Mouse (Mus musculus) MEL (cell line): Measurements from ENCODE around the gene Malsu1. TPM values are rescaled to one million over a fixed set of nuclear protein-coding genes. Genes with fewer than 3 reads are reported as not detected.

Source experiments
- DNase-seq: peaks from one replicate; pipeline ENCODE4 v3.0.0; 2011; ENCODE audit warnings: low read depth, low spot score
- H3K27ac ChIP-seq: 2 replicates; pipeline ENCODE4 v1.5.1; 2012; ENCODE audit warnings: low read depth, mild to moderate bottlenecking, control low read depth, low read length, moderate library complexity; ENCODE audit not compliant: control insufficient read depth
- H3K27me3 ChIP-seq, 2 experiments: fragments of 150-350 bp in 1 of 2; sonication (generic) in 1 of 2; 2 replicates each; pipeline ENCODE4 v1.6.1; 2012; ENCODE audit warnings: low read length in 2 of 2, mild to moderate bottlenecking in 2 of 2, improper control_type of control experiment in 1 of 2, moderate library complexity in 1 of 2; ENCODE audit not compliant: insufficient read depth in 2 of 2, control insufficient read depth in 1 of 2
- H3K36me3 ChIP-seq, 2 experiments: 2 replicates each; pipeline ENCODE4 v1.6.1; 2012 to 2014; ENCODE audit warnings: low read length in 2 of 2, improper control_type of control experiment in 1 of 2, inconsistent platforms in 1 of 2, mild to moderate bottlenecking in 1 of 2; ENCODE audit not compliant: insufficient read depth in 2 of 2, control insufficient read depth in 1 of 2
- H3K4me1 ChIP-seq, 2 experiments: fragments of 150-350 bp in 1 of 2; sonication (generic) in 1 of 2; 2 replicates each; pipeline ENCODE4 v1.6.1; 2012; ENCODE audit warnings: low read length in 2 of 2, improper control_type of control experiment in 1 of 2, mild to moderate bottlenecking in 1 of 2; ENCODE audit not compliant: insufficient read depth in 2 of 2, control insufficient read depth in 1 of 2
- H3K4me3 ChIP-seq, 2 experiments: fragments of 150-350 bp in 1 of 2; sonication (generic) in 1 of 2; 2 replicates each; pipeline ENCODE4 v1.5.1; 2012; ENCODE audit warnings: low read depth in 2 of 2, low read length in 2 of 2, mild to moderate bottlenecking in 2 of 2, moderate library complexity in 2 of 2, control low read depth in 1 of 2, improper control_type of control experiment in 1 of 2; ENCODE audit not compliant: control insufficient read depth in 1 of 2, insufficient read depth in 1 of 2
- H3K79me2 ChIP-seq: 2 replicates; pipeline ENCODE4 v1.6.1; 2012; ENCODE audit warnings: mild to moderate bottlenecking, low read length, moderate library complexity; ENCODE audit not compliant: control insufficient read depth, poor library complexity, insufficient read depth
- H3K9ac ChIP-seq: 2 replicates; pipeline ENCODE4 v1.6.1; 2012; ENCODE audit warnings: low read depth, mild to moderate bottlenecking, control low read depth, low read length, moderate library complexity; ENCODE audit not compliant: control insufficient read depth, poor library complexity, severe bottlenecking
- H3K9me3 ChIP-seq: fragments of 150-350 bp; sonication (generic); replicated peaks from 2 replicates; pipeline ENCODE4 v1.6.1; 2012; ENCODE audit warnings: mild to moderate bottlenecking, low read length, improper control_type of control experiment, moderate library complexity; ENCODE audit not compliant: insufficient read depth
- EP300 ChIP-seq, 2 experiments: IDR thresholded peaks; 2 replicates each; pipeline ENCODE4 v1.6.1; 2011; ENCODE audit warnings: improper control_type of control experiment in 2 of 2, low read length in 2 of 2, low read depth in 1 of 2, mild to moderate bottlenecking in 1 of 2
- GABPA ChIP-seq: IDR thresholded peaks from 2 replicates; pipeline ENCODE4 v1.6.1; 2012; ENCODE audit warnings: low read depth, mild to moderate bottlenecking, inconsistent platforms, low read length, improper control_type of control experiment, moderate library complexity
- GATA1 ChIP-seq: IDR thresholded peaks from 2 replicates; pipeline ENCODE4 v1.6.1; 2011; ENCODE audit warnings: low read depth, low read length, improper control_type of control experiment
- JUND ChIP-seq: IDR thresholded peaks from 2 replicates; pipeline ENCODE4 v1.6.1; 2011; ENCODE audit warnings: low read depth, mild to moderate bottlenecking, improper control_type of control experiment, low read length
- MAX ChIP-seq: IDR thresholded peaks from 2 replicates; pipeline ENCODE4 v1.6.1; 2011; ENCODE audit warnings: low read length, improper control_type of control experiment
- MAZ ChIP-seq: IDR thresholded peaks from 2 replicates; pipeline ENCODE4 v1.6.1; 2012; ENCODE audit warnings: low read depth, mild to moderate bottlenecking, inconsistent platforms, low read length, improper control_type of control experiment
- MEF2A ChIP-seq: IDR thresholded peaks from 2 replicates; pipeline ENCODE4 v1.6.1; 2014; ENCODE audit warnings: low read depth, mild to moderate bottlenecking, inconsistent platforms, low read length, improper control_type of control experiment; ENCODE audit not compliant: poor library complexity, insufficient replicate concordance, severe bottlenecking; ENCODE audit errors: extremely low read depth
- MXI1 ChIP-seq: IDR thresholded peaks from 2 replicates; pipeline ENCODE4 v1.6.1; 2011; ENCODE audit warnings: mild to moderate bottlenecking, low read depth, low read length, improper control_type of control experiment
- MYB ChIP-seq: IDR thresholded peaks from 2 replicates; pipeline ENCODE4 v1.6.1; 2011; ENCODE audit warnings: mild to moderate bottlenecking, low read depth, low read length, improper control_type of control experiment
- POLR2A ChIP-seq, 2 experiments: IDR thresholded peaks; 2 replicates each; pipeline ENCODE4 v1.6.1; 2011 to 2012; ENCODE audit warnings: low read length in 2 of 2, mild to moderate bottlenecking in 2 of 2, control low read depth in 1 of 2, improper control_type of control experiment in 1 of 2, low read depth in 1 of 2, moderate library complexity in 1 of 2; ENCODE audit not compliant: control insufficient read depth in 1 of 2, insufficient read depth in 1 of 2, poor library complexity in 1 of 2
- RCOR1 ChIP-seq: IDR thresholded peaks from 2 replicates; pipeline ENCODE4 v1.6.1; 2012; ENCODE audit warnings: low read depth, mild to moderate bottlenecking, inconsistent platforms, low read length, improper control_type of control experiment
- SMC3 ChIP-seq: IDR thresholded peaks from 2 replicates; pipeline ENCODE4 v1.6.1; 2011; ENCODE audit warnings: low read depth, low read length, improper control_type of control experiment
- TAL1 ChIP-seq: IDR thresholded peaks from 2 replicates; pipeline ENCODE4 v1.6.1; 2012; ENCODE audit warnings: mild to moderate bottlenecking, inconsistent platforms, low read length, moderate library complexity, mixed read lengths
- TCF12 ChIP-seq: IDR thresholded peaks from 2 replicates; pipeline ENCODE4 v1.6.1; 2014; ENCODE audit warnings: low read depth, mild to moderate bottlenecking, inconsistent platforms, low read length, improper control_type of control experiment, moderate library complexity
- USF2 ChIP-seq, 2 experiments: IDR thresholded peaks; 2 replicates each; pipeline ENCODE4 v1.6.1; 2011 to 2012; ENCODE audit warnings: improper control_type of control experiment in 2 of 2, low read length in 2 of 2, borderline replicate concordance in 1 of 2, inconsistent platforms in 1 of 2, low read depth in 1 of 2, mild to moderate bottlenecking in 1 of 2; ENCODE audit not compliant: insufficient read depth in 1 of 2
- ZC3H11A ChIP-seq: IDR thresholded peaks from 2 replicates; pipeline ENCODE4 v1.6.1; 2012; ENCODE audit warnings: low read depth, mild to moderate bottlenecking, inconsistent platforms, low read length, improper control_type of control experiment
- ZKSCAN1 ChIP-seq: IDR thresholded peaks from 2 replicates; pipeline ENCODE4 v1.6.1; 2012; ENCODE audit warnings: low read depth, mild to moderate bottlenecking, inconsistent platforms, low read length, improper control_type of control experiment, moderate library complexity
- ZMIZ1 ChIP-seq: IDR thresholded peaks from 2 replicates; pipeline ENCODE4 v1.6.1; 2012; ENCODE audit warnings: low read depth, mild to moderate bottlenecking, inconsistent platforms, low read length, improper control_type of control experiment, moderate library complexity
- ZNF384 ChIP-seq: IDR thresholded peaks from 2 replicates; pipeline ENCODE4 v1.6.1; 2012; ENCODE audit warnings: low read depth, mild to moderate bottlenecking, inconsistent platforms, low read length, improper control_type of control experiment
- polyA plus RNA-seq, 2 experiments: library from polyadenylated mRNA; stranded (reverse) in 1 of 2; unstranded in 1 of 2; fragments of >175 nt in 1 of 2; fragments of >200 nt in 1 of 2; gene quantifications; 2 replicates each; pipeline versions ENCODE4 v1.2.1 to v1.2.4; 2012; ENCODE audit warnings: low replicate concordance in 2 of 2, low read depth in 1 of 2; ENCODE audit not compliant: insufficient read length in 2 of 2, insufficient read depth in 1 of 2, missing spikeins in 1 of 2
- total RNA-seq: library from RNA; depleted of rRNA; stranded (reverse); fragments of 300-350 nt; gene quantifications from 2 replicates; pipeline ENCODE4 v1.2.3, GENCODE M21; 2012

The Malsu1 gene
- total and polyA plus RNA-seq, 3 experiments = 27.8 to 60.7 TPM; not detected in 1

DNA sequence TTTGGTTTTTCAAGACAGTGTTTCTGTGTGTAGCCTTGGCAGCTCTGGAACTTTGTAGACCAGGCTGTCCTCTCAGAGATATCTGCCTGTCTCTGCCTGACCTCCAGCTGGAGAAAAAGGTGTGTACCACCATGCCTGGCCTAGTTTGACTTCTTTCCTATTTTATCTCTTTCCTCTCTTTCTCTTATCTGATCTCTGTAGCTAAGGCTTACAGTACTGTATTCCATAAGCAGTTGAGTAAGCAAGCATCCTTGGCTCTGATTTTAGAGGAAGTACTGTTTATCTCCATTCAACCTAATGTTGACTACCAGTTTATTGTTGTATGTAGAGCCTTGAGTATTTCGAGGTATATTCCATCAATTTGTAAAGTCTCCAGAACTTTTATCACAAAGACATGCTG lies 5.7 kb downstream of the Malsu1 start:
- H3K27me3 ChIP-seq = no peaks in the 10 kb centered on the region
- H3K4me3 ChIP-seq = no peak overlapping the region

DNA sequence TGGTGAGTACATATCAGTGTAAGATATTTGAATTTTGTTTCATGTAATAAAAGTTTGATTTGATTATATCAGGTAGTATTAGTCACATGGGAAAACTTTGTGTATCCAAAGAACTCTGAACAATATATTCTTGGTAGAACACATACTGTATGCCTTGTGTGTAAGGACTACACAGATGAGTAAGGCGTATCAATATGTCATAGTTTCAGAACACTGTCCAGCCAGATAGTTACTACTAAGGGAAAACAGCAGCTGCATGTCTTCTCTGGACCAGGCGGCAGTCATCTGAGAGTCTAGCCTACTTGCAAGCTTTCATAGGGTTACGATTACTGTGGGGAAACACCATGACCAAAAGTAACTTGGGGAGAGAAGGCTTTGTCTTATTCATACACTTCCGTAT lies 9.4 kb downstream of the Malsu1 start:
- DNase-seq = no peak
- peaks cover 4 to 5% of the 10 kb centered on the region in 2 experiments for H3K36me3 ChIP-seq
- no peaks in the 10 kb centered on the region for H3K27me3 ChIP-seq
- no peak overlapping the region for H3K4me3 ChIP-seq
- no peak for TF ChIP-seq ZKSCAN1
- TF ChIP-seq MYB = no peak
- TF ChIP-seq SMC3 = no peak
- no peak for TF ChIP-seq USF2 (IDR thresholded peaks at IDR 0.05; ENCODE audit: borderline replicate concordance in 1 of 2, insufficient read depth in 1 of 2, low read depth in 1 of 2, low read length in 2 of 2)
- no peak for TF ChIP-seq TAL1
- TF ChIP-seq ZMIZ1 = no peak
- no peak for TF ChIP-seq TCF12
- no peak for TF ChIP-seq MAX
- TF ChIP-seq MXI1 = no peak
- no peak overlapping the region for H3K27ac ChIP-seq
- peaks cover 0 to 6% of the 10 kb centered on the region in 2 experiments; a peak in 2 of 4 replicates for H3K4me1 ChIP-seq
- H3K79me2 ChIP-seq = no peaks in the 10 kb centered on the region; the same call in 1 of the 2 replicates
- no peak overlapping the region for H3K9ac ChIP-seq
- no peaks in the 10 kb centered on the region for H3K9me3 ChIP-seq

More for the DNA sequence above, 5.7 kb downstream of the Malsu1 start:
- Histone ChIP-seq H3K4me1 (peaks cover 0 to 14% of the 10 kb centered on the region in 2 experiments; a peak in 2 of 4 replicates), H3K79me2 (peaks cover 15% of the 10 kb centered on the region), H3K9me3 (no peaks in the 10 kb centered on the region), H3K36me3 (peaks cover 2 to 11% of the 10 kb centered on the region in 2 experiments; a peak in 3 of 4 replicates), H3K9ac (no peak overlapping the region), H3K27ac (no peak overlapping the region)
- peak; percentile 17 for DNase-seq
- TF ChIP-seq EP300 (IDR thresholded peaks at IDR 0.05; ENCODE audit: low read depth in 1 of 2, low read length in 2 of 2) (peak in 1 of 2 experiments; percentile 30; a peak in 1 of 4 replicates), GATA1 (peak; percentile 78), RCOR1 (peak; percentile 52; the same call in 1 of the 2 replicates), POLR2A (IDR thresholded peaks at IDR 0.05; ENCODE audit: control insufficient read depth in 1 of 2, insufficient read depth in 1 of 2, low read depth in 1 of 2, low read length in 2 of 2, poor library complexity in 1 of 2) (no peak)
- TF ChIP-seq, all 39 proteins: peak for 3

DNA sequence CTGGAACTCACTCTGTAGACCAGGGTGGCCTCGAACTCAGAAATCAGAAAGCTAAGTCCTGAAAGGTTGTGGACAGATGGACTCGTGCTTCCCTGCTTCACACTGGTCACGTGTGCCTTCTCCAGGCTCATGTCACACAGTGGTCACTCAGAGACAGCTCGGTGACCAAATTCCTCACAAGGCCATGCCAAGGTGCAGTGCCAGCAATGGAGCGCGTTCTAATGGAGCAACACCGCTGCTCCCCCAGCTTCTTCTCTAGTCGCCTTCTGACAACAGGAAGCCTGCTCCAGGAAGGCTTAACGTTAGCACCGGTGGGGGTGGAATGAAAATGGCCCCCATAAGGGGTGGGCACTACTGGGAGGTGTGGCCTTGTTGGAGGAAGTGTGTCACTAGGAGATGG lies 21.4 kb downstream of the Malsu1 start:
- TF ChIP-seq JUND (no peak), POLR2A (IDR thresholded peaks at IDR 0.05; ENCODE audit: control insufficient read depth in 1 of 2, insufficient read depth in 1 of 2, low read depth in 1 of 2, low read length in 2 of 2, poor library complexity in 1 of 2) (no peak), ZC3H11A (no peak), USF2 (IDR thresholded peaks at IDR 0.05; ENCODE audit: borderline replicate concordance in 1 of 2, insufficient read depth in 1 of 2, low read depth in 1 of 2, low read length in 2 of 2) (no peak), MAZ (no peak), MEF2A (no peak), GABPA (no peak), ZNF384 (no peak)
- no peak overlapping the region for H3K27ac ChIP-seq
- no peaks in the 10 kb centered on the region for H3K36me3 ChIP-seq
- H3K4me1 ChIP-seq = no peaks in the 10 kb centered on the region
- DNase-seq = no peak
- no peak overlapping the region for H3K4me3 ChIP-seq
- H3K79me2 ChIP-seq = no peaks in the 10 kb centered on the region
- H3K27me3 ChIP-seq = no peaks in the 10 kb centered on the region
- no peak overlapping the region for H3K9ac ChIP-seq
- no peaks in the 10 kb centered on the region for H3K9me3 ChIP-seq
